Mouse (Mus musculus) neutrophil, adult 5-6 weeks (primary cell): Measurements from ENCODE around the gene Sel1l. TPM values are rescaled to one million over a fixed set of nuclear protein-coding genes. Genes with fewer than 3 reads are reported as not detected.
A peak's percentile ranks its signal among the peaks of the same experiment; 100 is the strongest.
"Not testable (repeated sequence)": the region's sequence is repeated elsewhere in the genome, so short reads cannot be mapped to it uniquely, and the experiment has no call there.

Experiments used
- ATAC-seq: fragments of 151-379, 151-347 bp; 2 replicates; pipeline ENCODE4 v1.8.0; 2017; ENCODE audit warnings: mild to moderate bottlenecking, moderate TSS enrichment; ENCODE audit not compliant: insufficient number of reproducible peaks, poor library complexity, low FRiP score, severe bottlenecking; ENCODE audit errors: extremely low read depth
- total RNA-seq: library from RNA; stranded (forward); fragments of 200-1000 nt; gene quantifications from 2 replicates; pipeline ENCODE4 v1.2.3, GENCODE M21; 2017

Gene Sel1l
- total RNA-seq, 1 experiment from 2014 or later = 89.8 TPM

DNA sequence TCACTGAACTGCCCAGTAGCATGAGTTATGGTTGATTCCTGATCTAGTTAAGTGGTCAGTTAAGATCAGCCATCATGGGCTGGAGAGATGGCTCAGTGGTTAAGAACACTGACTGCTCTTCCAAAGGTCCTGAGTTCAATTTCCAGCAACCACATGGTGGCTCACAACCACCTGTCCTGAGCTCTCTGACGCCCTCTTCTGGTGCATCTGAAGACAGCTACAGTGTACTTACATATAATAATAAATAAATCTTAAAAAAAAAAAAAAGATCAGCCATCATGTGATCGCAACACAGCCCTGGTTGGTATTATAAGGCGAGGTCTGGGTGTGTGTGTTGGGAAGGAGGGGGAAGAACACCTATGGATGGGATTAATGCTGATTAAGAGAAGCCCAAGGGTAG is 60.5 kb downstream of the Sel1l start:
- not testable (repeated sequence) for ATAC-seq

- no peak for ATAC-seq
Observed at GRCm38 (mm10) chr12:91787959-91788437, 61.0 kb downstream of the Sel1l start, which contains the start of gene Ston2. Gene Ston2, minus strand, starts transcription at chr12:91788387.

DNA sequence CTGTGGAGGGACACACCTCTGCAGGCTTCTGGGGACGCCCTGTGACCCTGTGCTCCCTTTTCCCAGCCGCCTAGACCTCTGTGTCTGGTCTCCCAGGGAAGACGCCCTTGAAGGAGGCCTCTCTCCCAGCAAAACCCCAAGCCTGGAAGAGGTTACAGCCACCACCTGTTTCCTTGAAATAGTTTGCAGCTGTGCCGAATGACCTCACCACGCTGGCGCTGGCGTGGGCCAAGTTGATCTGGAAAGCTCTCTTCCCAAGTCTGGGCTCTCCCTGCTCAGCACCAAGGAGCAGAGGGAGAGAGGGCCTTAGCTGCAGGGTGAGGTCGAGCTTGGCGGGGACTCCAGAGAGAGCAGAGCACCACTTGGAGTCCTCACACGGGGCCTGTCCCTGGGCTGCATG is 62.6 kb downstream of the Sel1l start:
- ATAC-seq = no peak

DNA sequence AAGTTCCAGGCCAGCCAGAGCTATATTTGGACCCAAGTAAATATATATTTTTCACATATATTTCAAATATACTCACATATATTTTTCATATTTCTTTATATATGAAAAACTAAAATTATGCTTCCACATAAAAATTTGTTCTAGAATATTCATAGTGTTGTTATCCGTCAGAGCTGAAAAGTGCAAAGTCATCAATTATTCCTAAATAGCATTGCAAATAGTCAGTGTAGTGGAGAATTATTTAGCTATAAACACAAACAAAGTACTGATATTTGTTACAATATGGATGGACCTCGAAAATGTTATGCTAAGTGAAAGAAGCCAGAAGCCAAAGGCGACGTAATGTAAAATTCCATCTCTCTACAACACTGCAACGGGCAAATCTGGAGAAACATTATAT is 67.5 kb downstream of the Sel1l start:
- no peak for ATAC-seq

DNA sequence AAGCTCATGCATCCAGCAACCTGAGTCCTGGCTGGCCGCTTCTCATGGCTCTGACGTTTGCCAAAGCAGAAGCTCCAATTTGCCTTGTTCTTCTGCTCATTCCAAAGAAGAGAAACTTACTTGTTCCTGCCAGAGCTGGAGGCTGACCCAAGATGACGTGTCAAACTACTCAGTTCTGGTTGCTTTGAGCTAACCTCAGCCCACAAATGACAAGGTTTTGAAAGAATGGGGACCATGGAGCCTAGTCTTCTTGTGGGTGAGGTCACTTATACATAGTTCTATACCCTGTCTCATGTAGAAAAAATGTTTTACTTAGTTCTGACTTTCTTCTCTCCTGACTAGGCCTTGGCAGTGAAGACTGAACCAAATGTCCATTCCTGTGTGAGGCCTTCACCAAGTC is 68.4 kb downstream of the Sel1l start:
- ATAC-seq = no peak

DNA sequence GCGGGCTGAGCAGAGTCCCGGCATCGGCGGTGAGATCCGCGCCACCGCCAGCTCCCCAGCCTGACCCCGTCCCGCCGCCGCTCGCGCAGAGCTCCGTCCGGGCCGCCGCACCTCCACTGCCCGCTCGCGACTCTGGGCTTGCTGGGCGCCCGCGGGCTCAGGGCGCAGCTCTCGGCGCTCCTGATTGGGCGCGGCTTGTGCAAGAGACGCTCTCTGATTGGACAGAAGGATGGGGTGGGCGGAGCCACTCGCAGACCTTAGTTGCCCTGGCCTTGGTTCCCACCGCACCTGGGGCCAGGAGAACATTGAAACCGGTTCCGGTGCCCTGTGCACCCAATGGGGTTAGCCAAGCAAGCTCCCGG is 70.0 kb downstream of the Sel1l start:
- ATAC-seq = peak; percentile 88

GRCm38 (mm10) chr12:91778211-91779003 is 70.5 kb downstream of the Sel1l start:
- no peak for ATAC-seq

DNA sequence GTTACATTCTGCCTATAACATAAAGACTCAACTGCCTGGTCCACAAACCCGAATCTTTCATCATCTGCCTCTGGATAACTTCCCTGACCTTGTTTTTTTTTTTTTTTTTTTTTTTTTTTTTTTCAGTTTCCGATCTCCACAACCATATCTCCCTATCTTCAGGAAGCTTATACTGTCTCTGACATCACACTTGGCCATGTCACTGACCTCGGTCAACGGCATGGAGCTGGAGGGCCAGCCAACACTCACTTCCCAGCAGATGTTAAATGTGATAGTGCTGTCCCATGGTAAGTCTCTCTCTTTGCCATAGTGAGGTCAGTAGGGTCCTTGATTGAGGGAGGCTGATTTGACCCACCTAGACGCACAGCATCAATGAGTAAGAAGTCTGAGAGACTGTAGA is 72.6 kb downstream of the Sel1l start:
- ATAC-seq = no peak

- ATAC-seq = no peak
Observed at GRCm38 (mm10) chr12:91774811-91775284, 74.1 kb downstream of the Sel1l start.

GRCm38 (mm10) chr12:91768871-91769270 is 80.1 kb downstream of the Sel1l start:
- ATAC-seq = no peak

GRCm38 (mm10) chr12:91768176-91768575 is 80.8 kb downstream of the Sel1l start:
- ATAC-seq = no peak

- ATAC-seq = peak; percentile 88
Observed at GRCm38 (mm10) chr12:91766338-91767107, 82.4 kb downstream of the Sel1l start.

DNA sequence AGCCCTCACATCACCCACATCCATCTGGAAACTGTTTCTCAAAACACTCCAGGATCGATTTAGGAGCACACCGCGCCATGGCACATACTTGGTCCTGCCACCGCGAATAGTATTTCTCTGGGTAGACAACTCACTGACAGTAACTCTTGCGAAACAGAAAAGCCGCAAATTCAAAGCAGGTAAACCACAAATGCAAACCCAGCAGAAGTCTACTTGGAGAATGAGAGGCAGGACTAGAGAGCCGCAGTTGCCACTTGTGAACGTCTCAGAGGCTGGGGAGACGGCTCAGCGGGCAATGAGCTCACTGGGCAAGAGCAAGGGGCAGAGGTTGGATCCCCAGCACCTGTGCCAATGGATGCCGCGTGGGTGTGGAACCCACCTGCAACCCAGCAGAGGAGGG is 83.5 kb downstream of the Sel1l start:
- ATAC-seq = peak; percentile 49

DNA sequence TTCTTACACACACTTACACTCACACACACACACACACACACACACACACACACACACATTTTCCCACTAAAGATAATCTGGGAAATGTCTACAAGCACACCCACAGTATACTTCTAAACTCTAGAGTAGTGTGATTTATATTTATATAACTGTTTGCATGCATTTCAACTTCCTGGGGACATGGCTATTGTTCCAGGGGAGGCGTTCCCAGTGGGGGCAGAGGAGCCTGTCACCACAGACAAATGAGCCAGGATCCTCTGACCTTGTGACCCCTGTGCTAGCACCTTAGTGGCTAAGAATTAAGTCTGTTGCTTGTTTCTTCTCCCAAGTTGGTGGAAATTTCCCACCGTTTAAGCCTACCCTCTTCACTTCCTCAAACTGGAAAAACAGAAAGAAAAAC is 83.9 kb downstream of the Sel1l start:
- no peak for ATAC-seq

- no peak for ATAC-seq
Observed at GRCm38 (mm10) chr12:91764471-91764870, 84.5 kb downstream of the Sel1l start.

- ATAC-seq = no peak
Observed at GRCm38 (mm10) chr12:91759836-91760235, 89.1 kb downstream of the Sel1l start.

DNA sequence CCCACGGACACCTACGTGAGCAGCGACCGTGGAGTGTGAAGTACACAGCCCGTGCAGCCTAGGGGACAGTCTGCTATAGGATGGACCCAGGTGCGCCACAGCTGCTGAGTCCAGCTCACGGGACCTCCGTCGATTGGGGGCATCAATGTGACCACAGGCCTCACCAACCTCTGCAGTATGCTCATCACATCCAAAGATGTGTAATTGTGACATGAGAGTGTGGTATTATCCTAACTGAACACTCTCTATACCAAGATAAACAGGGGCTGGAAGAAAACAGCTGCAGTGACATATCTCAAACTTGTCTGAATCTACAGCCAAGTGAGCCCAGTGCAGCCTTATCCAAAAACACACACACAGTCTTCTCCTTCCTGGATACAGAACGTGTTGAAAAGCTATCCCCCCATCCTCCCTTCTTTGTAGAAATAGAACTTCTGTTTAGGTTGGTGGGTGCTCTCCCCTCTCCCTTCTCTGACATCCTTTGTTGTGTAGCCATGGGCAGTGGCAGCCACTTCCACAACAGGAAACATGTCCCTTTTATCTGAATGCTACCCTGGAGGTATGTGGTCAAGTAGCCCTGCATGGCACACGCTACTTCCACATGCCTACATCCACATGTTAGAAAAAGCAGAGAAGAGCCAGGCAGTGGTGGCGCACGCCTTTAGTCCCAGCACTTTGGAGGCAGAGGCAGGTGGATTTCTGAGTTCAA is 90.9 kb downstream of the Sel1l start:
- no peak for ATAC-seq

DNA sequence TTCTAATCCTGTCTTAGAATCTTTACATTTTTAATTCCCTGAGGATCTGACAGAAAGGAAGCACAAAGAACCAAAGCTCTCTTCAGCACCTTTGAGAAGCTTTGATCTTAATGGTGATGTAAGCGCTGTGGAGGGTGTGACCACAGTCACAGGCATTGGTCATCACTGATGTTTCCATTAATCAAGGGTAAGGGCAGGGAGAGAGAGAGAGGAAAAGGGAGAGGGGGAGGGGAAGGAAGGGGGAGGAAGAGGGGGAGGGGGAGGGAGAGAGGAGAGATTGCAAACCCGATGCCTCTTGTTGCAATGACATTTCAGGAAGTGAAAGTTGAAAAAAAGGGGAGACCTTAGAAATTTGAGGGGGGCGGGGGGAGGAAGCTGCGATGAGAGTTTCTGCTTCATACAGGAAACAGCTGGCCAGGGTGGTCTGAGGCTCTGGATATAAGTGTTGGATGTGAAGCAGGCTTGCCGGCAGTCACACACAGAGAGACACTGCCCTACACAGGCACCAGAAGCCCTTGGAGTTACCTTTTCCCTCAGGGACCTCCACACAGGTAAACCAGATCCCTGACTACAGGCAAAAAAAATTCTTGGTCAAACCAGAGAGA is 92.3 kb downstream of the Sel1l start:
- ATAC-seq = peak; percentile 57
